Mouse (Mus musculus) limb, embryonic 14.5 days (tissue): ENCODE data around the gene Fbf1. TPM values are rescaled to one million over a fixed set of nuclear protein-coding genes. Genes with fewer than 3 reads are reported as not detected.

Source experiments
- ATAC-seq: fragments of 200-750 bp; cut with Nextera tagmentation; 2 replicates; pipeline ENCODE4 v1.8.0; 2017; ENCODE audit warnings: low read depth, moderate number of reproducible peaks, moderate TSS enrichment; ENCODE audit not compliant: low FRiP score
- DNase-seq: peaks from one replicate; pipeline ENCODE4 v3.0.0-alpha.2; 2015; ENCODE audit warnings: low spot score
- H3K27ac ChIP-seq: fragments of 300-500 bp; sonication (generic); replicated peaks from 2 replicates; pipeline ENCODE4 v1.5.1; 2014; ENCODE audit warnings: low read depth, mild to moderate bottlenecking, low read length, moderate library complexity, mixed read lengths
- H3K27me3 ChIP-seq: fragments of 300-500 bp; sonication (generic); 2 replicates; pipeline ENCODE4 v1.6.1; 2014; ENCODE audit warnings: low read length, mixed read lengths; ENCODE audit not compliant: control insufficient read depth, insufficient read depth
- H3K36me3 ChIP-seq: fragments of 300-500 bp; sonication (generic); 2 replicates; pipeline ENCODE4 v1.6.1; 2014; ENCODE audit warnings: mild to moderate bottlenecking, low read length, moderate library complexity, mixed read lengths; ENCODE audit not compliant: control insufficient read depth, insufficient read depth
- H3K4me1 ChIP-seq: fragments of 300-500 bp; sonication (generic); 2 replicates; pipeline ENCODE4 v1.6.1; 2014; ENCODE audit warnings: antibody characterized with exemption, low read length, mixed read lengths; ENCODE audit not compliant: control insufficient read depth, insufficient read depth
- H3K4me2 ChIP-seq: fragments of 300-500 bp; sonication (generic); replicated peaks from 2 replicates; pipeline ENCODE4 v1.6.1; 2014; ENCODE audit warnings: low read depth, mild to moderate bottlenecking, low read length, moderate library complexity; ENCODE audit not compliant: severe bottlenecking
- H3K4me3 ChIP-seq: fragments of 300-500 bp; sonication (generic); replicated peaks from 2 replicates; pipeline ENCODE4 v1.5.1; 2014; ENCODE audit warnings: low read length
- H3K9ac ChIP-seq: fragments of 300-500 bp; sonication (generic); 2 replicates; pipeline ENCODE4 v1.6.1; 2014; ENCODE audit warnings: mild to moderate bottlenecking, low read depth, low read length, moderate library complexity; ENCODE audit not compliant: severe bottlenecking
- H3K9me3 ChIP-seq: fragments of 300-500 bp; sonication (generic); 2 replicates; pipeline ENCODE4 v1.6.1; 2016; ENCODE audit warnings: low read length; ENCODE audit not compliant: control insufficient read depth
- POLR2A ChIP-seq: fragments of 200-500 bp; IDR thresholded peaks from 2 replicates; pipeline ENCODE4 v1.8.0; 2012; ENCODE audit warnings: inconsistent platforms, mild to moderate bottlenecking, moderate library complexity, borderline replicate concordance; ENCODE audit not compliant: insufficient read depth, insufficient read length; ENCODE audit errors: extremely low read depth
- WGBS: fragments of 180-500 bp; shearing (Covaris S2); extraction: QIAGEN DNeasy Blood & Tissue Kit; methylation state at CpG from one replicate; pipeline ENCODE4 v1.1.7; 2014; 5-methylcytosine and 5-hydroxymethylcytosine counted together
- polyA plus RNA-seq, 2 experiments: library from polyadenylated mRNA; depleted of rRNA in 1 of 2; stranded (reverse) in 1 of 2; unstranded in 1 of 2; fragments of >200 nt; fragmentation: Nextera tagmentation in 1 of 2; extraction: Ambion mirVana in 1 of 2; gene quantifications; 2 replicates each; pipeline versions ENCODE4 v1.2.1 to v1.2.3; 2012 to 2014

The Fbf1 gene
- polyA plus RNA-seq (2012; rRNA removed) (77.7 and 82.6 TPM in 2 replicates), polyA plus RNA-seq (2014; fragmentation: Nextera tagmentation; extraction: Ambion mirVana) (26.4 and 34.8 TPM in 2 replicates)

- 1% methylated on average over 40 of the region's 40 CpGs for WGBS
- no peaks in the 10 kb centered on the region for H3K9me3 ChIP-seq
- DNase-seq (peak; percentile 97), ATAC-seq (peak; percentile 97)
- peak within 1 kb of the TSS; percentile 73 for H3K9ac ChIP-seq
- H3K4me2 ChIP-seq: peak within 1 kb of the TSS; percentile 73
- peak within 1 kb of the TSS; percentile 61 for H3K4me3 ChIP-seq
- no peaks in the 10 kb centered on the region for H3K27me3 ChIP-seq
- H3K4me1 ChIP-seq: peaks cover 13% of the 10 kb centered on the region
- peaks cover 39% of the 10 kb centered on the region for H3K36me3 ChIP-seq
- peak; percentile 93; the same call in 1 of the 2 replicates for TF ChIP-seq POLR2A
- H3K27ac ChIP-seq: peak within 1 kb of the TSS; percentile 85
Observed at GRCm38 (mm10) chr11:116167884-116168439, at the start of gene Fbf1. Gene Fbf1, minus strand, starts transcription at chr11:116168166.

- Histone ChIP-seq H3K9ac (no peak overlapping the region), H3K4me1 (peaks cover 19% of the 10 kb centered on the region), H3K36me3 (peaks cover 3% of the 10 kb centered on the region; the same call in 1 of the 2 replicates), H3K9me3 (peaks cover 4% of the 10 kb centered on the region; the same call in 1 of the 2 replicates), H3K4me3 (no peak overlapping the region), H3K4me2 (no peak overlapping the region), H3K27ac (no peak overlapping the region), H3K27me3 (peaks cover 4% of the 10 kb centered on the region; the same call in 1 of the 2 replicates)
- DNase-seq (no peak), ATAC-seq (no peak)
- TF ChIP-seq POLR2A: no peak
- WGBS: 78% methylated on average over 11 of the region's 11 CpGs
Observed at GRCm38 (mm10) chr11:116216549-116216948, 48.6 kb upstream of the Fbf1 start.

GRCm38 (mm10) chr11:116215991-116216390, 48.0 kb upstream of the Fbf1 start:
- H3K4me3 ChIP-seq: no peak overlapping the region
- DNase-seq: no peak
- TF ChIP-seq POLR2A: no peak
- peaks cover 3% of the 10 kb centered on the region; the same call in 1 of the 2 replicates for H3K36me3 ChIP-seq
- no peak overlapping the region for H3K9ac ChIP-seq
- no peak for ATAC-seq
- no peaks in the 10 kb centered on the region for H3K27me3 ChIP-seq
- WGBS: 89% methylated on average over 6 of the region's 6 CpGs
- no peak overlapping the region for H3K27ac ChIP-seq
- H3K9me3 ChIP-seq: no peaks in the 10 kb centered on the region
- peaks cover 19% of the 10 kb centered on the region for H3K4me1 ChIP-seq
- H3K4me2 ChIP-seq: no peak overlapping the region

GRCm38 (mm10) chr11:116215181-116215580, 47.2 kb upstream of the Fbf1 start:
- H3K27me3 ChIP-seq: no peaks in the 10 kb centered on the region
- TF ChIP-seq POLR2A: no peak
- H3K36me3 ChIP-seq: peaks cover 3% of the 10 kb centered on the region; the same call in 1 of the 2 replicates
- H3K9me3 ChIP-seq: no peaks in the 10 kb centered on the region
- ATAC-seq (no peak), DNase-seq (no peak)
- H3K27ac ChIP-seq: no peak overlapping the region
- no peak overlapping the region for H3K4me3 ChIP-seq
- no peak overlapping the region for H3K9ac ChIP-seq
- H3K4me1 ChIP-seq: peaks cover 18% of the 10 kb centered on the region
- WGBS: 79% methylated on average over 7 of the region's 7 CpGs
- H3K4me2 ChIP-seq: no peak overlapping the region

GRCm38 (mm10) chr11:116213877-116214510, 46.0 kb upstream of the Fbf1 start:
- Histone ChIP-seq H3K27ac (no peak overlapping the region), H3K4me1 (peaks cover 6% of the 10 kb centered on the region), H3K4me3 (no peak overlapping the region), H3K36me3 (peaks cover 3% of the 10 kb centered on the region; the same call in 1 of the 2 replicates), H3K9me3 (no peaks in the 10 kb centered on the region), H3K27me3 (no peaks in the 10 kb centered on the region), H3K9ac (no peak overlapping the region), H3K4me2 (no peak overlapping the region)
- TF ChIP-seq POLR2A: no peak
- DNase-seq (no peak), ATAC-seq (no peak)
- 92% methylated on average over 13 of the region's 13 CpGs for WGBS
